Mouse (Mus musculus): Measurements from ENCODE around the gene Trim50. TPM values are rescaled to one million over a fixed set of nuclear protein-coding genes. Genes with fewer than 3 reads are reported as not detected.
A peak's percentile ranks its signal among the peaks of the same experiment; 100 is the strongest.

Trim50 gene
- polyA plus RNA-seq, 1 experiment = 0.06 TPM

- WGBS = 72% methylated on average over 13 of the region's 13 CpGs
- no peaks in the 10 kb centered on the region for H3K36me3 ChIP-seq (ENCODE audit: control insufficient read depth, insufficient read depth, low read length)
- no peak for DNase-seq
- no peak for TF ChIP-seq CTCF (conservative IDR thresholded peaks at IDR 0.05; ENCODE audit: insufficient read depth, insufficient read length, low read depth, low read length)
- TF ChIP-seq POLR2A (IDR thresholded peaks at IDR 0.05; ENCODE audit: low read depth, low read length) = no peak
- H3K27me3 ChIP-seq (replicated peaks; ENCODE audit: control insufficient read depth, insufficient read depth, low read length) = no peaks in the 10 kb centered on the region
- no peak overlapping the region for H3K4me3 ChIP-seq (ENCODE audit: insufficient read depth, low read depth, low read length)
- no peaks in the 10 kb centered on the region for H3K4me1 ChIP-seq (ENCODE audit: control insufficient read depth, insufficient read depth, low read length)
- no peak overlapping the region for H3K27ac ChIP-seq (ENCODE audit: insufficient read depth, low read depth, low read length)
These were observed 1.5 kb upstream of the Trim50 start for GRCm38 (mm10) chr5:135351606-135352005.

- WGBS = 20% methylated on average over 20 of the region's 20 CpGs
- DNase-seq = no peak
- no peak overlapping the region for H3K27ac ChIP-seq (ENCODE audit: insufficient read depth, low read depth, low read length)
- H3K4me1 ChIP-seq (ENCODE audit: control insufficient read depth, insufficient read depth, low read length) = no peaks in the 10 kb centered on the region
- no peak overlapping the region for H3K4me3 ChIP-seq (ENCODE audit: insufficient read depth, low read depth, low read length)
- peaks cover 1% of the 10 kb centered on the region; the same call in 1 of the 2 replicates for H3K27me3 ChIP-seq (replicated peaks; ENCODE audit: control insufficient read depth, insufficient read depth, low read length)
- H3K36me3 ChIP-seq (ENCODE audit: control insufficient read depth, insufficient read depth, low read length) = no peaks in the 10 kb centered on the region
- TF ChIP-seq POLR2A (IDR thresholded peaks at IDR 0.05; ENCODE audit: low read depth, low read length) (no peak), CTCF (conservative IDR thresholded peaks at IDR 0.05; ENCODE audit: insufficient read depth, insufficient read length, low read depth, low read length) (peak; percentile 37)
These were observed 469 bp downstream of the Trim50 start for GRCm38 (mm10) chr5:135353564-135353963.

- Histone ChIP-seq H3K4me3 (ENCODE audit: insufficient read depth, low read depth, low read length) (no peak overlapping the region), H3K4me1 (ENCODE audit: control insufficient read depth, insufficient read depth, low read length) (no peaks in the 10 kb centered on the region), H3K27ac (ENCODE audit: insufficient read depth, low read depth, low read length) (no peak overlapping the region), H3K27me3 (replicated peaks; ENCODE audit: control insufficient read depth, insufficient read depth, low read length) (peaks cover 1% of the 10 kb centered on the region; the same call in 1 of the 2 replicates), H3K36me3 (ENCODE audit: control insufficient read depth, insufficient read depth, low read length) (no peaks in the 10 kb centered on the region)
- TF ChIP-seq CTCF (conservative IDR thresholded peaks at IDR 0.05; ENCODE audit: insufficient read depth, insufficient read length, low read depth, low read length) = no peak
- TF ChIP-seq POLR2A (IDR thresholded peaks at IDR 0.05; ENCODE audit: low read depth, low read length) = no peak
- DNase-seq = no peak
- 48% methylated on average over 1 of the region's 1 CpGs for WGBS
These were observed 3.0 kb downstream of the Trim50 start for GRCm38 (mm10) chr5:135356090-135356489.

GRCm38 (mm10) chr5:135357556-135357955 lies 4.5 kb downstream of the Trim50 start:
- TF ChIP-seq CTCF (conservative IDR thresholded peaks at IDR 0.05; ENCODE audit: insufficient read depth, insufficient read length, low read depth, low read length) = no peak
- 78% methylated on average over 2 of the region's 2 CpGs for WGBS
- H3K27me3 ChIP-seq (replicated peaks; ENCODE audit: control insufficient read depth, insufficient read depth, low read length) = peaks cover 1% of the 10 kb centered on the region; the same call in 1 of the 2 replicates
- H3K4me3 ChIP-seq (ENCODE audit: insufficient read depth, low read depth, low read length) = no peak overlapping the region
- DNase-seq = peak; percentile 56
- no peaks in the 10 kb centered on the region for H3K4me1 ChIP-seq (ENCODE audit: control insufficient read depth, insufficient read depth, low read length)
- no peaks in the 10 kb centered on the region for H3K36me3 ChIP-seq (ENCODE audit: control insufficient read depth, insufficient read depth, low read length)
- H3K27ac ChIP-seq (ENCODE audit: insufficient read depth, low read depth, low read length) = no peak overlapping the region

GRCm38 (mm10) chr5:135359772-135360171 lies 6.7 kb downstream of the Trim50 start:
- no peak overlapping the region for H3K27ac ChIP-seq (ENCODE audit: insufficient read depth, low read depth, low read length)
- no peak for DNase-seq
- no peak overlapping the region for H3K4me3 ChIP-seq (ENCODE audit: insufficient read depth, low read depth, low read length)
- TF ChIP-seq POLR2A (IDR thresholded peaks at IDR 0.05; ENCODE audit: low read depth, low read length) (no peak), CTCF (conservative IDR thresholded peaks at IDR 0.05; ENCODE audit: insufficient read depth, insufficient read length, low read depth, low read length) (no peak)
- no peaks in the 10 kb centered on the region for H3K36me3 ChIP-seq (ENCODE audit: control insufficient read depth, insufficient read depth, low read length)
- peaks cover 1% of the 10 kb centered on the region; the same call in 1 of the 2 replicates for H3K27me3 ChIP-seq (replicated peaks; ENCODE audit: control insufficient read depth, insufficient read depth, low read length)
- 79% methylated on average over 2 of the region's 2 CpGs for WGBS
- no peaks in the 10 kb centered on the region for H3K4me1 ChIP-seq (ENCODE audit: control insufficient read depth, insufficient read depth, low read length)

- 86% methylated on average over 3 of the region's 3 CpGs for WGBS
- no peak overlapping the region for H3K4me3 ChIP-seq (ENCODE audit: insufficient read depth, low read depth, low read length)
- H3K36me3 ChIP-seq (ENCODE audit: control insufficient read depth, insufficient read depth, low read length) = no peaks in the 10 kb centered on the region
- H3K27me3 ChIP-seq (replicated peaks; ENCODE audit: control insufficient read depth, insufficient read depth, low read length) = peaks cover under 1% of the 10 kb centered on the region; the same call in 1 of the 2 replicates
- no peaks in the 10 kb centered on the region for H3K4me1 ChIP-seq (ENCODE audit: control insufficient read depth, insufficient read depth, low read length)
- H3K27ac ChIP-seq (ENCODE audit: insufficient read depth, low read depth, low read length) = no peak overlapping the region
- TF ChIP-seq CTCF (conservative IDR thresholded peaks at IDR 0.05; ENCODE audit: insufficient read depth, insufficient read length, low read depth, low read length) (no peak), POLR2A (IDR thresholded peaks at IDR 0.05; ENCODE audit: low read depth, low read length) (no peak)
- no peak for DNase-seq
These were observed 9.5 kb downstream of the Trim50 start for GRCm38 (mm10) chr5:135362572-135362971.

GRCm38 (mm10) chr5:135363540-135363939 lies 10.4 kb downstream of the Trim50 start:
- H3K27ac ChIP-seq (ENCODE audit: insufficient read depth, low read depth, low read length) = no peak overlapping the region
- DNase-seq = peak; percentile 18
- H3K27me3 ChIP-seq (replicated peaks; ENCODE audit: control insufficient read depth, insufficient read depth, low read length) = no peaks in the 10 kb centered on the region
- no peaks in the 10 kb centered on the region for H3K4me1 ChIP-seq (ENCODE audit: control insufficient read depth, insufficient read depth, low read length)
- H3K36me3 ChIP-seq (ENCODE audit: control insufficient read depth, insufficient read depth, low read length) = no peaks in the 10 kb centered on the region
- no peak overlapping the region for H3K4me3 ChIP-seq (ENCODE audit: insufficient read depth, low read depth, low read length)
- 29% methylated on average over 12 of the region's 12 CpGs for WGBS
- TF ChIP-seq CTCF (conservative IDR thresholded peaks at IDR 0.05; ENCODE audit: insufficient read depth, insufficient read length, low read depth, low read length) = peak; percentile 67
- TF ChIP-seq POLR2A (IDR thresholded peaks at IDR 0.05; ENCODE audit: low read depth, low read length) = no peak

Measured in kidney, adult 2 months (tissue).